Mouse (Mus musculus) CD4-positive helper T cell, adult 2 months (primary cell): Measurements from ENCODE around the gene Plxna1.

Source experiments
- DNase-seq: peaks from one replicate; pipeline ENCODE4 v3.0.0-alpha.2; 2012; ENCODE audit warnings: low read depth, missing footprints, low spot score

Gene Plxna1

DNA sequence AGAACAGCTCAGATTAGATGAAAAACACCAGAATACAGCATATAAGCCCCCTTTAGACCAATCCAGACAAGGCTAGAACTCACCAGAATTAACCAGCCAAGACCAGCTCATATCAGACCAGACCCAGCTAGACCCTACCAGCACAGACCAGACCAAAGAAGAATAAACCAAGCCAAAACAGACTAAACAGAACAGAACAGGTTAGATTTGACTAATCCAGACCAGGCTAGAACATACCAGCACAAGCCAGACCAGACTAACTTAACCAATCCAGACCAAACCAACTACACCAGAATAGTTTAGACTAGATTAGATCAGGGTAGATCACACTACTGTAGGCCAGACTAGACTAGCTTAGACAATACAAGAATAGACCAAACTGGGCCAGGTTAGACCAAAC, 77.3 kb downstream of the Plxna1 start:
- DNase-seq: no peak

DNA sequence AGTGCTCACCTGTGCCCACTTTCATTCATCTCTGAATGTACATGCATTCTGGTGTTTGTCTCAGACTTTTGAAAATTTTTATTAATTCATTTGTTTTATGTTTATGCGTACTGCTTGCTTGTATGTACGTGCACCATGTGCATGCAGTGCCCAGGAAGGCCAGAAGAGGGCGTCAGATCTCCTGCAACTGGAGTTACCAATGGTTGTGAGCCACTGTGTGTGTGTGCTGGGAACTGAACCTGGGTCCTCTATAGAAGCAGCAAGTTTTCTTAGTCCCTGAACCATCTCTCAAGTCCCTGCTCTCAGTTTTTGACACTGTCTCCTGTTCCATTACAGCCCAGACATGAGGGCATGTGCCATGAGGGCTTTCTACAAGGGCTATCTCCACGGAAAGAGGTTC, 79.3 kb downstream of the Plxna1 start:
- DNase-seq: no peak

DNA sequence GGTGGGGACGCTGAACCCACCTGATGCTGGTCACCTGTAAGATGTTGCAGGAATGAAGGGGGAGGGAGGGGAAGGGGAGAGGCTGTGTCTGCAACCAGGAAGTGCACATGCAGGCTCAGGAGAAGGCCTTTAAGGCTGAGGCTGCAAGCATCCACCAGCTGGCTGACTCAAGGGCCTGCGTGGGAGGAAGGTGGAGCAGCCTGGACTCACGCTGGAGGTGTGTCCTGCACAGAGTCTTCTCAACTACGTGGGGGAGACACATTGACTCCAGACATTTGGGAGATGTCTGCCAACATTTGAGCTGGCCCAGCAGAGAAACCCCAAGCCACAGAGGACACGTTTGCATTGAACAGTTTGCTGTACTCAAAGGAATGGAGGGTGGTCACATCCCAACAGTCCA, 79.8 kb downstream of the Plxna1 start:
- DNase-seq: no peak

DNA sequence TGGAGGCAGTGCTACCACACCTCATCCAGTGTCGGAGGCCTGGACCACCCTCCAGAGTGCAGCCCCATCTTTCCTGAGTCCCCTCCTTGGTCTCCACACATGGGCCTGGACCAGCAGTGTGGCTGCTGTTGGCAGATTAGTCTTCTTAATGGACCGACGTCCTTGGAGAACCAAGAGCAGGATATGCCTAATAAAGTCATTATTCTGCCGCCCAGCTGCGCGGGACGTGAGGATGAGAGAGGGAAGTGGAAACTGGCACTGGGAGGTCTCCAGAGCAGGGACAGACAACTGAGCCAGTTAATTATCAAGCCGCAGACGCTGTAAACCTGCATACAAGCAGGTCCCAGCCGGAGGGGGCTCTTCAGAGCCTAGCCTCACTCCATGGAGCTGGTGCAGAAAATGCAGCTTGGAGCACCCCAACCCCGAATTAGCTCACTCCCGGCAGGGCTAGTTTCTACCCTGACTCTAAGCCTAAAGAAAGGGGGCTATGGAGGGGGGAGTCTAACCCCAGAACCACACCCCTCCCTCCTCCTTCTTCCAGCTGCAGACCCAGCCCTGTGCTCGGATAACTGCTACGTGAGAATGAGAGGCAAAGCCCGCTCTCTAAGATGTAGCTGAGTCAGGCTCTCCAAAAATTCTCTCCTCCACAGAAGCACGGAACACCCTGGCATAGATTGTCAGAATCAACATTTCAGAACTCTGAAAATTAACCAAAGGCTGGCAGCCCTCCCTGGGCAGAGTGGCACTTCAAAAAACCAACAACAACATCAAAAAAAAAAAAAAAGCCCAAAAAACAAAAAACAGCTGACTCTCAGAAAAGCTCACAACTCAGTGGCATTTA, 80.7 kb downstream of the Plxna1 start:
- no peak for DNase-seq

DNA sequence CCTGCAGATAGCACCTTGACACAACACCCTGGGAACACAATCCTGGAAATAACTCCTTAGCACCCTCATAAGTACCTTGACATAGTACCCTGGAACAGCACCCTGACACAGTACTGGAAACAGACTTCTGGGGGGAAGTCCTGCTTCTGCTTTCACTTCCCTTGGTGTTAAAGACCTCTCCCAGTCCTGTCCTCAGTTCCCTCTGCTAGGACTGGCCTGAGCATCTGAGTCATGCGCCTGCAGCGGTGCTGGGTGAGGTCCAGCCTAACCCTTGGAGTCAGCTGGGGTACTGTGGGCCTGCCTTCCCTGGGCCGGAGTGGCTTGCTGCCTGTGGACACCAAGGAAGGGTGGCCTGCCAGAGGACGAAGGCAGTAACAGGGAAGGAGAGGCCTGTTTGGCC, 81.9 kb downstream of the Plxna1 start:
- no peak for DNase-seq

DNA sequence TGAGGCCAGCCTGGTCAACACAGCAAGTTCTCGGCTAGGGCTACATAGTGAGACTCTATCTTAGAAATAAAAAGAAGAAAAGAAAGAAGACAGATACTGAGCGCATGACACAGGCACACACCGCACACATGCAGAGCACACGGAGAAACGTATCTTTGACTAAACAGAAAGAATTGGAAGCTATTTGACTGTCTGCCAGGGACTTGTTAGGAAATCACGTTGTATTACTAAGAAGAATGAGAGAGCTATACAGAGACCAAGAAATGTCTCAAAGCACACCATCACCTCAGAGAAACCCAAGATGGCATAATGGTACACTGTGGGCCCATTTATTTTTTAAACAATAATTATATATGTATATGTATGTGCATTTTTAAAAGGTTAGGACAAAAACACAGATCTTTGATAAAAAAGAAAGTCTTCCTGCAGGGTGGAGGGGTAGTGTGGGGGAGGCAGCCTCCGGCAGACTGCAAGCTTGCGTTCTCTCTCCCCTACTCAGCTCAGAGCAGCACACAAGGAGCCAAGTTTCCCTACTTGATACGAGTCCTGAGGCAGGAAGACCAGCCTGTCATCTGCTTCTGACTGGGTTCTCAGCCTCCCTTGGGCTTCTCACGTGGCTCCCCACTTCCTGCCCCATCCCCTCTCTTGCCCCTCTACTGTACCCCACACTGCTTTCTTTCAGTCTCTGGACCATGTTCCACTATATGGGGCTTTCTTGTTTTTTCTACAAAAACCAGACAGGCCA, 90.5 kb downstream of the Plxna1 start:
- no peak for DNase-seq

DNA sequence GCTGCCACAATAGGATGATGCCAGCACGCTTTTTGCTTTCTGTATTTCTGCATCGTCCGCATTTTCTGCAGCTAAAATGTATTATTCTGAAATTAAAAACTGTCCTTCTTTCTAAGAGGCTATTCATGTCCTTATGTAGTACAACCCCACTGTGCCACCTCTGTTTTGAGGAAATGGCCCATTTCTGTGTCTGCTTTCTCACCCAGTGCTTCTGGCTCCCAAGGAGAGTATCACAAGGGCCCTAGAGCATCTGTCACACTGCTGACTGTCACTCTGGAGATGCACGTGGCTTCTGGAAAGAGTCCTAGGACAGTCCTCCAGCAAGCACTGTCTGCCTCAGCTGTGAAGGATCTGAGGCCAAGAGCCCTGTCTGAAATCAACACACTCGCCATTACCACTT, 95.2 kb downstream of the Plxna1 start:
- no peak for DNase-seq
